Mouse (Mus musculus) MEL (cell line): ENCODE measurements at regions not wholly inside any gene's neighbourhood (a gene's known extent, or its start where the extent isn't known, plus 50 kb on each side); places are given as distances from the start of the nearest gene placed in this dataset.

Experiments used
- DNase-seq: peaks from one replicate; pipeline ENCODE4 v3.0.0; 2011; ENCODE audit warnings: low read depth, low spot score
- H3K27ac ChIP-seq: 2 replicates; pipeline ENCODE4 v1.5.1; 2012; ENCODE audit warnings: low read depth, mild to moderate bottlenecking, control low read depth, low read length, moderate library complexity; ENCODE audit not compliant: control insufficient read depth
- H3K27me3 ChIP-seq, 2 experiments: fragments of 150-350 bp in 1 of 2; sonication (generic) in 1 of 2; 2 replicates each; pipeline ENCODE4 v1.6.1; 2012; ENCODE audit warnings: low read length in 2 of 2, mild to moderate bottlenecking in 2 of 2, improper control_type of control experiment in 1 of 2, moderate library complexity in 1 of 2; ENCODE audit not compliant: insufficient read depth in 2 of 2, control insufficient read depth in 1 of 2
- H3K36me3 ChIP-seq, 2 experiments: 2 replicates each; pipeline ENCODE4 v1.6.1; 2012 to 2014; ENCODE audit warnings: low read length in 2 of 2, improper control_type of control experiment in 1 of 2, inconsistent platforms in 1 of 2, mild to moderate bottlenecking in 1 of 2; ENCODE audit not compliant: insufficient read depth in 2 of 2, control insufficient read depth in 1 of 2
- H3K4me1 ChIP-seq, 2 experiments: fragments of 150-350 bp in 1 of 2; sonication (generic) in 1 of 2; 2 replicates each; pipeline ENCODE4 v1.6.1; 2012; ENCODE audit warnings: low read length in 2 of 2, improper control_type of control experiment in 1 of 2, mild to moderate bottlenecking in 1 of 2; ENCODE audit not compliant: insufficient read depth in 2 of 2, control insufficient read depth in 1 of 2
- H3K4me3 ChIP-seq, 2 experiments: fragments of 150-350 bp in 1 of 2; sonication (generic) in 1 of 2; 2 replicates each; pipeline ENCODE4 v1.5.1; 2012; ENCODE audit warnings: low read depth in 2 of 2, low read length in 2 of 2, mild to moderate bottlenecking in 2 of 2, moderate library complexity in 2 of 2, control low read depth in 1 of 2, improper control_type of control experiment in 1 of 2; ENCODE audit not compliant: control insufficient read depth in 1 of 2, insufficient read depth in 1 of 2
- H3K79me2 ChIP-seq: 2 replicates; pipeline ENCODE4 v1.6.1; 2012; ENCODE audit warnings: mild to moderate bottlenecking, low read length, moderate library complexity; ENCODE audit not compliant: control insufficient read depth, poor library complexity, insufficient read depth
- H3K9ac ChIP-seq: 2 replicates; pipeline ENCODE4 v1.6.1; 2012; ENCODE audit warnings: low read depth, mild to moderate bottlenecking, control low read depth, low read length, moderate library complexity; ENCODE audit not compliant: control insufficient read depth, poor library complexity, severe bottlenecking
- H3K9me3 ChIP-seq: fragments of 150-350 bp; sonication (generic); replicated peaks from 2 replicates; pipeline ENCODE4 v1.6.1; 2012; ENCODE audit warnings: mild to moderate bottlenecking, low read length, improper control_type of control experiment, moderate library complexity; ENCODE audit not compliant: insufficient read depth
- CHD2 ChIP-seq: IDR thresholded peaks from 2 replicates; pipeline ENCODE4 v1.6.1; 2011; ENCODE audit warnings: low read length, improper control_type of control experiment
- E2F4 ChIP-seq: IDR thresholded peaks from 2 replicates; pipeline ENCODE4 v1.6.1; 2011; ENCODE audit warnings: low read depth, low read length, improper control_type of control experiment, borderline replicate concordance
- EP300 ChIP-seq, 2 experiments: IDR thresholded peaks; 2 replicates each; pipeline ENCODE4 v1.6.1; 2011; ENCODE audit warnings: improper control_type of control experiment in 2 of 2, low read length in 2 of 2, low read depth in 1 of 2, mild to moderate bottlenecking in 1 of 2
- GABPA ChIP-seq: IDR thresholded peaks from 2 replicates; pipeline ENCODE4 v1.6.1; 2012; ENCODE audit warnings: low read depth, mild to moderate bottlenecking, inconsistent platforms, low read length, improper control_type of control experiment, moderate library complexity
- HCFC1 ChIP-seq: IDR thresholded peaks from 2 replicates; pipeline ENCODE4 v1.6.1; 2012; ENCODE audit warnings: low read depth, mild to moderate bottlenecking, inconsistent platforms, low read length, improper control_type of control experiment, moderate library complexity
- MAFK ChIP-seq: IDR thresholded peaks from 2 replicates; pipeline ENCODE4 v1.6.1; 2011; ENCODE audit warnings: low read depth, mild to moderate bottlenecking, low read length, improper control_type of control experiment, borderline replicate concordance
- MAZ ChIP-seq: IDR thresholded peaks from 2 replicates; pipeline ENCODE4 v1.6.1; 2012; ENCODE audit warnings: low read depth, mild to moderate bottlenecking, inconsistent platforms, low read length, improper control_type of control experiment
- MYB ChIP-seq: IDR thresholded peaks from 2 replicates; pipeline ENCODE4 v1.6.1; 2011; ENCODE audit warnings: mild to moderate bottlenecking, low read depth, low read length, improper control_type of control experiment
- POLR2A ChIP-seq, 2 experiments: IDR thresholded peaks; 2 replicates each; pipeline ENCODE4 v1.6.1; 2011 to 2012; ENCODE audit warnings: low read length in 2 of 2, mild to moderate bottlenecking in 2 of 2, control low read depth in 1 of 2, improper control_type of control experiment in 1 of 2, low read depth in 1 of 2, moderate library complexity in 1 of 2; ENCODE audit not compliant: control insufficient read depth in 1 of 2, insufficient read depth in 1 of 2, poor library complexity in 1 of 2
- POLR2AphosphoS2 ChIP-seq: IDR thresholded peaks from 2 replicates; pipeline ENCODE4 v1.6.1; 2011; ENCODE audit warnings: low read length, improper control_type of control experiment
- POLR2AphosphoS5 ChIP-seq: IDR thresholded peaks from 2 replicates; pipeline ENCODE4 v1.6.1; 2012; ENCODE audit warnings: low read depth, borderline replicate concordance, mild to moderate bottlenecking, inconsistent platforms, low read length, moderate library complexity, mixed read lengths
- RCOR1 ChIP-seq: IDR thresholded peaks from 2 replicates; pipeline ENCODE4 v1.6.1; 2012; ENCODE audit warnings: low read depth, mild to moderate bottlenecking, inconsistent platforms, low read length, improper control_type of control experiment
- TAL1 ChIP-seq: IDR thresholded peaks from 2 replicates; pipeline ENCODE4 v1.6.1; 2012; ENCODE audit warnings: mild to moderate bottlenecking, inconsistent platforms, low read length, moderate library complexity, mixed read lengths
- TBP ChIP-seq: IDR thresholded peaks from 2 replicates; pipeline ENCODE4 v1.8.0; 2011; ENCODE audit warnings: low read depth, low read length, improper control_type of control experiment
- USF2 ChIP-seq, 2 experiments: IDR thresholded peaks; 2 replicates each; pipeline ENCODE4 v1.6.1; 2011 to 2012; ENCODE audit warnings: improper control_type of control experiment in 2 of 2, low read length in 2 of 2, borderline replicate concordance in 1 of 2, inconsistent platforms in 1 of 2, low read depth in 1 of 2, mild to moderate bottlenecking in 1 of 2; ENCODE audit not compliant: insufficient read depth in 1 of 2
- ZKSCAN1 ChIP-seq: IDR thresholded peaks from 2 replicates; pipeline ENCODE4 v1.6.1; 2012; ENCODE audit warnings: low read depth, mild to moderate bottlenecking, inconsistent platforms, low read length, improper control_type of control experiment, moderate library complexity

DNA sequence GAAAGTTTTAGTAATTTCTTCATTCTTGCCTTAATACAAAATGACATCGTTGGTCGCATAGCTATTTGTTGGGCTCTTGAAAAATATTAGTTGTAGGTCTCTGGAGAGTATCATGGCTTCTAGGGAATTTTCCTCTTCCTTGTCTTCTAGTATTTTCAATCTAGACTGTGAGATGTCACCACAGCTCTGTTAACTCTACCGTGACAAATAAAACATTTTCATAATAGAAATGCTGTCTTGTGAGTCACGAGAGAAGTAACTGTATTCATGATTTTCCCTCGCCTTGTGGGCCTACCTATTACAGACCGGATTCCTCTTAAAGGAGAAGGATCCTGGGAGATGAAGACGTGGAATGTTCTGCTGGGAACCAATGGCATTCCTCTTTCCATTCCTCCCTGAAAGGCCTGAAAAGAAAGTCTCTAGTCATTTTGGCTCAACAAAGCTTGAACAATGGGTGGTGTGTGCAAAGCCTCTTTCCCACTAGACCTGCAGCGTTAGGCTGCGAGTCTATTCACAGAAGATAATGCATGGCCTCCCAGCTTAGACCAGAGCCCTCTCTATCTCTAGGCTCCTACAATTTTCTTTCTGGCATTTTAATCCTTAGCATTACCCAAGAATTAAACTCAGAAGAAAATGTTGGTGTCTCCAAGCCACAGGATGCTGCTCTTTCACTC is 306.7 kb downstream of the Epha7 start:
- H3K9me3 ChIP-seq: no peaks in the 10 kb centered on the region
- no peak overlapping the region for H3K27ac ChIP-seq
- H3K27me3 ChIP-seq: no peaks in the 10 kb centered on the region
- TF ChIP-seq POLR2A (IDR thresholded peaks at IDR 0.05; ENCODE audit: control insufficient read depth in 1 of 2, insufficient read depth in 1 of 2, low read depth in 1 of 2, low read length in 2 of 2, poor library complexity in 1 of 2): no peak
- TF ChIP-seq HCFC1: no peak
- TF ChIP-seq POLR2AphosphoS5: no peak
- TF ChIP-seq TBP: no peak
- no peak for TF ChIP-seq POLR2AphosphoS2
- no peak for TF ChIP-seq RCOR1
- no peak for TF ChIP-seq TAL1
- no peak for TF ChIP-seq MAFK
- TF ChIP-seq MAZ: no peak
- no peak for TF ChIP-seq GABPA
- TF ChIP-seq MYB: no peak
- TF ChIP-seq CHD2: no peak
- DNase-seq: no peak
- H3K4me1 ChIP-seq: no peaks in the 10 kb centered on the region
- H3K9ac ChIP-seq: no peak overlapping the region
- no peaks in the 10 kb centered on the region for H3K36me3 ChIP-seq
- no peaks in the 10 kb centered on the region for H3K79me2 ChIP-seq
- H3K4me3 ChIP-seq: no peak overlapping the region

DNA sequence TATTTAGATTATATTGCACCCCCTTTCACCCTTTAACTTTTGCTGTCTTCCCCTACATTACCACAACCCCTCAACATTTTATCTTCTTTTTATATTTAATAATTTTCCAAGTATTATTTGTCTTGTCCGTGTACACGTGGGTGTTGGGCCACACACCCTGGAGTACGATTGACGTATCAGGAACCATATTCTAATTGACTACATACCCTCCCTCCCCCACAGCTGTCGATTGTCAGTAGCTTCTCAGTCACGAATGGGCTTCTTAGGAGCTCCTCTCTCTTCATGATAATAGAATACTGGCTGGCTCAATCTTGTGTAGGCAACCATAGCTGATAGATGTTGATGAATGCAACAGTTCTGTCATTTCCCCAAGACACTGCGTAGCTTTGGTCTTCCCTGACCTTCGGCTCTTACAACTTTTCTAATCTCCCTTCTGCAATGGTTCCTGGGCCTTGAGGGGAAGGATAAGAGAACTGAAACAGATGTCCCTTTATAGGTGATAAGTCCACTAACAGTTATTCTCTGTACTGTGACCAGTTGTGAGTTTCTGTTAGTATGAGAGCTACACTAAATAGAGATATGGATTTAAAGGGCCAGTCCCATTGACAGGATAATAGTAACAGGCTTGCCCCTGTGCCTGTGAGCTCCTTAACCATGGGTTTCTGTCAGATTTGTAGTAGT is 310.9 kb downstream of the Epha7 start:
- Histone ChIP-seq H3K4me3 (no peak overlapping the region), H3K9me3 (no peaks in the 10 kb centered on the region), H3K4me1 (no peaks in the 10 kb centered on the region), H3K79me2 (no peaks in the 10 kb centered on the region), H3K9ac (no peak overlapping the region), H3K27ac (no peak overlapping the region), H3K36me3 (no peaks in the 10 kb centered on the region), H3K27me3 (no peaks in the 10 kb centered on the region)
- TF ChIP-seq E2F4: no peak
- TF ChIP-seq EP300 (IDR thresholded peaks at IDR 0.05; ENCODE audit: low read depth in 1 of 2, low read length in 2 of 2): peak in 1 of 2 experiments; percentile 33; a peak in 1 of 4 replicates
- TF ChIP-seq POLR2AphosphoS2: no peak
- TF ChIP-seq ZKSCAN1: no peak
- TF ChIP-seq USF2 (IDR thresholded peaks at IDR 0.05; ENCODE audit: borderline replicate concordance in 1 of 2, insufficient read depth in 1 of 2, low read depth in 1 of 2, low read length in 2 of 2): no peak
- DNase-seq: peak; percentile 9
